In the genomic region with DNA sequence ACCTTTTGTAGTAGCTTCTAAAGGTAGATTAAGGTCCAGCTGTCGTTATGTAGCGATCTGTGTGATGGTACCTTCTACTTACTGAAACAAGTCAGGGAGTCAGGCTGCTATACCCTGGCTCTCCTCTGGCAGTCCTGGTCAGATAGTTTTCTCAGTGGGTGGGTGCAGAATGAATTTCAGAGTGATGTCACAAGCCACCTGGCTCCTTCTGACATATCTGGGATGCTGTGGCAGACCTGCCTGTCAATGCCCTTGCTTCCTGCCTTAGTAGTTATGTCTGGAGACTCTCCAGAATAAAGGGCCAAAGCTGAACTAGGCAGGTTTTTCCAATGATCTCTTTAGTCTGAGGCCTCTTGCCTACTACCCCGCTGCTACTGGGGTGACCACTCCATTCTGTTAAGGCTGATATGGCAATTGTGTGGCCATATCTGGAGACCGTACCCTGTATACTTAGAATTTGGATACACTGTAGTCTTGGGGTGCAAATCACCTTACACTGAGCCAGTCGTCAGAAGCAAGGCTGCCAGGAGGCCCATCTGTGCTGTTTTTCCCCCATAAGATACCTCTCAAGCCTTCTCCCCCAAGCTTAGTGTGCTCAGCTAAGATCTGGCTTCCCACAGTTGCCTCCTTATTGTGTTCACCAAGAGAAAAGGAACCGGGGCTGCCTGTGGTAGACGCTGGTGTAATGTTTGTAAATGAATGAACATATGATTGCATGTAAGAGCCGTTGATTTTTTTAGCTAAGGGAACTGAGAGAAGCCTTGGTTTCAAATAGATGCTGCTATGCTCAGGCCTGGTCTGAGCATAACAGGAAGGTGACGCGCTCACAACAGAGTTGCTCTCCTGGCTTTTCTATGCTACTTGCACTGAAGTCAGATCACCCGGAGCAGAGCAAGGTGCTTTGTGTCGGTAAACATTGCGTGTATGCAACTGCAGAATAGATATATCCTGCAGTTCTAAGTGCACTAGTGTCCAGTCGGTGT, we compare ENCODE assay signal across 15 mouse cellular contexts.
DNase-seq lines count a peak whose midpoint lies in the region; ATAC-seq and TF ChIP-seq lines count a peak whose summit lies in the region.
"Had no signal": no experiment of that assay in that cellular context is flagged by ENCODE, and none has a peak within 500 bp of the region (broad histone marks: within the 10 kb centered on the region; RNA-seq: fewer than 3 reads in every experiment).

No protein-coding gene starts in this region.

- 79% methylated on average over 14 of the region's 14 CpGs for WGBS in forebrain, embryonic 15.5 days
- WGBS in forebrain, embryonic 12.5 days: 86% methylated on average over 14 of the region's 14 CpGs
- 80% methylated on average over 14 of the region's 14 CpGs for WGBS in neural tube, embryonic 15.5 days

- no peak for TF ChIP-seq POLR2A in brain, embryonic 14.5 days (IDR thresholded peaks at IDR 0.05; ENCODE audit: borderline replicate concordance, extremely low read depth, insufficient read depth, insufficient read length, poor library complexity, severe bottlenecking)

- H3K4me2 ChIP-seq in forebrain, embryonic 15.5 days (replicated peaks): no peak overlapping the region
- no peak overlapping the region for H3K4me2 ChIP-seq in forebrain, embryonic 12.5 days
- no peak overlapping the region for H3K4me2 ChIP-seq in neural tube, embryonic 15.5 days
- H3K4me2 ChIP-seq: embryonic facial prominence, embryonic 12.5 days; kidney, embryonic 15.5 days; limb, embryonic 12.5 days; lung, embryonic 14.5 days had no signal

- no peaks in the 10 kb centered on the region for H3K9me3 ChIP-seq in forebrain, embryonic 15.5 days
- no peaks in the 10 kb centered on the region for H3K9me3 ChIP-seq in forebrain, embryonic 12.5 days
- no peaks in the 10 kb centered on the region for H3K9me3 ChIP-seq in neural tube, embryonic 15.5 days (replicated peaks)
- H3K9me3 ChIP-seq: embryonic facial prominence, embryonic 12.5 days; kidney, embryonic 15.5 days; limb, embryonic 12.5 days had no signal

- TF ChIP-seq CTCF in brain, embryonic 14.5 days (IDR thresholded peaks at IDR 0.05; ENCODE audit: borderline replicate concordance, extremely low read depth, insufficient read depth, insufficient read length): no peak

- H3K27ac ChIP-seq in forebrain, embryonic 15.5 days (replicated peaks): peak overlapping the region; percentile 20; the same call in 1 of the 2 replicates
- H3K27ac ChIP-seq in forebrain, embryonic 12.5 days: no peak overlapping the region
- H3K27ac ChIP-seq in neural tube, embryonic 15.5 days (replicated peaks): 0 out of 2 replicates have a peak overlapping the region, but pooled peaks have one; percentile 33
- H3K27ac ChIP-seq: embryonic facial prominence, embryonic 12.5 days; kidney, embryonic 15.5 days; limb, embryonic 12.5 days had no signal

- no peaks in the 10 kb centered on the region for H3K27me3 ChIP-seq in forebrain, embryonic 15.5 days
- H3K27me3 ChIP-seq in forebrain, embryonic 12.5 days: 0 out of 2 replicates have a peak, but pooled peaks cover 4% of the 10 kb centered on the region
- H3K27me3 ChIP-seq in neural tube, embryonic 15.5 days (replicated peaks): no peaks in the 10 kb centered on the region
- H3K27me3 ChIP-seq: embryonic facial prominence, embryonic 12.5 days; kidney, embryonic 15.5 days; limb, embryonic 12.5 days had no signal

- intact Hi-C loops in heart, postnatal 36 days (cut with DNase I): no loop called here

- no peaks in the 10 kb centered on the region for H3K36me3 ChIP-seq in forebrain, embryonic 15.5 days
- H3K36me3 ChIP-seq in forebrain, embryonic 12.5 days (replicated peaks): no peaks in the 10 kb centered on the region
- H3K36me3 ChIP-seq in neural tube, embryonic 15.5 days: no peaks in the 10 kb centered on the region
- H3K36me3 ChIP-seq: embryonic facial prominence, embryonic 12.5 days; kidney, embryonic 15.5 days; limb, embryonic 12.5 days had no signal

- H3K4me1 ChIP-seq in forebrain, embryonic 15.5 days: peaks cover 22% of the 10 kb centered on the region
- H3K4me1 ChIP-seq in forebrain, embryonic 12.5 days: peaks cover 16% of the 10 kb centered on the region
- peaks cover 24% of the 10 kb centered on the region for H3K4me1 ChIP-seq in neural tube, embryonic 15.5 days

- H3K4me3 ChIP-seq in forebrain, embryonic 15.5 days: no peak overlapping the region
- H3K4me3 ChIP-seq in forebrain, embryonic 12.5 days (replicated peaks): no peak overlapping the region
- no peak overlapping the region for H3K4me3 ChIP-seq in neural tube, embryonic 15.5 days (replicated peaks)
- H3K4me3 ChIP-seq: embryonic facial prominence, embryonic 12.5 days; kidney, embryonic 15.5 days; limb, embryonic 12.5 days had no signal

- 0 out of 2 replicates have a peak, but pooled peaks have one; percentile 16 for ATAC-seq in forebrain, embryonic 15.5 days (replicated peaks)
- ATAC-seq in forebrain, embryonic 12.5 days (ENCODE audit: low FRiP score): no peak
- no peak for ATAC-seq in neural tube, embryonic 15.5 days (ENCODE audit: low FRiP score)

- no peak overlapping the region for H3K9ac ChIP-seq in forebrain, embryonic 15.5 days (replicated peaks)
- H3K9ac ChIP-seq in forebrain, embryonic 12.5 days: no peak overlapping the region
- H3K9ac ChIP-seq in neural tube, embryonic 15.5 days (replicated peaks): no peak overlapping the region
- H3K9ac ChIP-seq: embryonic facial prominence, embryonic 12.5 days; kidney, embryonic 15.5 days; limb, embryonic 12.5 days; lung, embryonic 14.5 days had no signal

- DNase-seq in lung, postnatal 25 days (ENCODE audit: low spot score): peak; percentile 21
- DNase-seq in lung, adult 18-20 months: no peak
- DNase-seq in brain, embryonic 14.5 days (ENCODE audit: low read depth): peak; percentile 52
- DNase-seq in gastrocnemius, adult 18-20 months (ENCODE audit: low spot score): no peak
- no peak for DNase-seq in heart, postnatal 36 days
- DNase-seq: heart, adult 18-20 months; heart, postnatal 10 days; lung, embryonic 14.5 days; thymus, adult 2 months had no signal

Comparison
In these comparisons a context has a peak if more than half of its experiments do, and no peak if none do; other contexts are left out.
1. DNase-seq: peak in lung, postnatal 25 days (single experiment) and brain, embryonic 14.5 days (single experiment); none in lung, adult 18-20 months (0 of 2), gastrocnemius, adult 18-20 months (single experiment) and heart, postnatal 36 days (0 of 2).